Mouse (Mus musculus): Measurements from ENCODE around the gene Gab2.

- TF ChIP-seq EP300 (IDR thresholded peaks at IDR 0.05; ENCODE audit: low read length) (no peak), USF1 (IDR thresholded peaks at IDR 0.05; ENCODE audit: low read depth, low read length) (no peak), TCF12 (IDR thresholded peaks at IDR 0.05; ENCODE audit: low read depth, low read length) (no peak), NRF1 (IDR thresholded peaks at IDR 0.05; ENCODE audit: low read depth, low read length) (no peak), CTCF (conservative IDR thresholded peaks at IDR 0.05 in 1 of 2, IDR thresholded peaks at IDR 0.05 in 1 of 2; ENCODE audit: low read depth in 2 of 2, low read length in 2 of 2) (no peak)
These were observed 2.7 kb upstream of the Gab2 start for GRCm38 (mm10) chr7:97078685-97079084.
